Mouse (Mus musculus): ENCODE measurements around the gene Gnptab. TPM values are rescaled to one million over a fixed set of nuclear protein-coding genes. Genes with fewer than 3 reads are reported as not detected.
"Not testable (repeated sequence)": the region's sequence is repeated elsewhere in the genome, so short reads cannot be mapped to it uniquely, and the experiment has no call there.

Gnptab gene
- total RNA-seq, 2 experiments from 2014 or later = 11.9 to 13.5 TPM

GRCm38 (mm10) chr10:88417686-88418085 is 38.8 kb downstream of the Gnptab start:
- DNase-seq = no peak

GRCm38 (mm10) chr10:88420141-88420541 is 41.2 kb downstream of the Gnptab start:
- no peak for DNase-seq

GRCm38 (mm10) chr10:88420655-88421435 is 41.9 kb downstream of the Gnptab start:
- DNase-seq = no peak

DNA sequence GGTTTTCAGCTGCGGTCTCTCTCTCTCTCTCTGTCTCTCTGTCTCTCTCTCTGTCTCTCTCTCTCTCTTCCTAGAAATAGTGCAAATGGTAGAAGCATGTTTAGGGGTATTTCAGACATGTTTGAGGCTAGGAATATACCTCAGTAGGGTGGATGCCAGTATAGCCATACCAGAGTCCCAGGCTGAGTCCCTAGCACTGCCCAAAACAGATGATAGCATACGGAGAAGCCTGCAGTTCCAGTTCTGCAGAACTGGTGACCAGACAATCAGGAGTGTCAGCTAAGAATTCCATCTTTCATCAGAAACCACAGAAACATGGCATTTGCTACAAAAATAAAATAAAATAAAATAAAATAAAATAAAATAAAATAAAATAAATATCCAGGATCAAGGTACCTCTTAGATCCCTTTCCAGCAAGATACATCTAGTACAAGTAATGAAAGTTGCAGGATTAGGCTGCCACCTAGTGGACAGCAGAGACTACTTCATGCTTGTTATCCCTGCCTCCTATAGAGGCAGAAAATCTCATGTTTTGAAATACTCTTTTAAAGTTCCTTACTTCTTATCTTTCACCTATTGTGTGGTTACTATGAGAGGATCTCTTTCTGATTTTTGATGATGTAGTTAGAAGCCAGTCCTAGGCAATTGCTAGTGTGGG is 47.4 kb downstream of the Gnptab start:
- peak; percentile 36 for DNase-seq

DNA sequence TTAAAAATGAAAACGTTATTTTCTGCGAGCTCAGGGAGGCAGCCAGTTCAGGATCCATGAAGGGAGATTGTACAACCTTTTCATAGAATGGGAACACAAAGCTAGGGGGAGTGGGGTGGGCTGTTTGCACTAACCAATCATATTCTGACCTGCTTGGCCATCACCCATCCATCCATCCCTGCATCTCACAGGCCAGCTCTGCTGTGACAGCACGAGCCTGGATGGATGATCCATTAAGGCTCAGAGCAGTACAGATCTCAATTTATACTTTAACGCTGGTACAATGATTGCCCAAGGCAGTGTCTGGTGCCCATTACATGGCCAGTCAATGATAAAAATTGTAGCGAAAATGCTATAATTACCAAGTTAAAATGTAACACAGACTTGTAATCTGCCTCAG is 48.0 kb downstream of the Gnptab start:
- DNase-seq = no peak

GRCm38 (mm10) chr10:88427998-88428397 is 49.1 kb downstream of the Gnptab start:
- no peak for DNase-seq

GRCm38 (mm10) chr10:88441224-88441623 is 62.3 kb downstream of the Gnptab start:
- DNase-seq = no peak

- peak; percentile 47 for DNase-seq
Measured at GRCm38 (mm10) chr10:88451221-88451620, 72.3 kb downstream of the Gnptab start.

DNA sequence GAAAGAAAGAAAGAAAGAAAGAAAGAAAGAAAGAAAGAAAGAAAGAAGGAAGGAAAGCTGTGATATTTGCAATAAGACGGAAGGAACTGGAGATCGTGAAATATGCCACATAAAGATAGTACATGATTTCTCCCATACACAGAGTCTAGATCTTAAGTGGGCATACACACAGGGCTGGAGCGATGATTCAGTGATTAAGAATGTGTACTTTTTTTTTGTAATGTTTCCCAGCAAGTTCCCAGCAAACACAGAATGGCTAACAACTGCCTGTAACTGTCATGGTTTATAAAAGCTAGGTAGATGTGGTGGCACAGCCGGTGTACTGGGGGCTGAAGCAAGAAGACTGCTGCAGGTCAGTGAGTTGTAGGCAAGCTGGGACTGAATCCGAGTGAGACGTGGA is 73.1 kb downstream of the Gnptab start:
- DNase-seq = no peak

DNA sequence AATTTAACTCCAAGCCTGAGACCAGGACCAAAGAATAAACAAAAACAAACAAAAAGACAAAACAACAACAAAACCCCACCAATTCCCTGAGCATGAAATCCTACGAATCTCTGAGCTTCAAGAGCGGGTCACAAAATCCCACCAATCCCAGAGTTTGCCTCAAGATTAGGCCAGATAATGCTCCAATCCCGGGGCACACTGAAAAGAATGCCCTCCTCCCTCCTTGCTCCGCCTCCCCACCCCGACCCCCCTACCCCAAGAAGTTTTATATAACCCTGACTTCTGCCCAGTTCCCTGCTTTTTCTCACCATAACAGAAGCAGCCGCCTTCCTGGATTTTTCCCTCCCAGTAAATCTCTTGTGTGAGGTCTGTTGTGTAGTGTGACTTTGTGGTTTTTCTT is 78.9 kb downstream of the Gnptab start:
- no peak for DNase-seq

- no peak for DNase-seq
Measured at GRCm38 (mm10) chr10:88459502-88459992, 80.6 kb downstream of the Gnptab start, which contains the start of gene Sycp3. Gene Sycp3 (plus strand): TSS chr10:88459569.

DNA sequence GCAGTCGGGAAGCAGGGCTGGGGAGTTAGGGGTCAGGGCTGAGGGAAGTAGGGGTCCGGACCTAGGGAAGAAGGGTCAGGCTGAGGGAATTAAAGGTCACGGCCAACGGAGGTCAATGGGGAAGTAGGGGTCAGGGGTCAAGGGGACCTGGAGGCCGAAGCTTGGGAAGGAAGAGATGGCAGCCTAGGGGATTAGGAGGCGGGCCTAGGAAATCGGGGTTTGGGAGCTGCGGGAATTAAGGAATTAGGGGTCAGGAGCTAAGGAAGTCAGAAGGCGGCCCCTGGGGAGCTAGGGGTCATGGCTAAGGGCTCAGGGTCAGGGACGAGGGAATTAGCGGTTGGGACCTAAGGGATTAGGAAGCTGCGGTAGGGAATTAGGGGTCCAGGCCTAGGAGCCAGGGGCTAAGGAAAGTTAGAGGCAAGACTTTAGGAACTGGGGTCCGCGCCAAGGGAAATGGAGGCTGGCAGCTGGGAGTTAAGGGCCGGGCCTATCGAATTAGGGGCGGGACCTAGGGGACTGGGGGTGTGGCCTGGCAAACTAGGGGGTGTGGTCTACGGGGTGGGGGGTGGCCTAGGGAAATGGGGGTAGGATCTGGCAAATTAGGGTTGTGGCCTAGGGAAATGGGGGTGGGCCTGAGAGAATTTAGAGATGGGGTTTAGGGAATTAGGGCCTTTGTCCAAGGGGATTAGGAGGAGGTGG is 81.3 kb downstream of the Gnptab start:
- no peak for DNase-seq

- not testable (repeated sequence) for DNase-seq
Measured at GRCm38 (mm10) chr10:88482866-88483265, 103.9 kb downstream of the Gnptab start.

DNA sequence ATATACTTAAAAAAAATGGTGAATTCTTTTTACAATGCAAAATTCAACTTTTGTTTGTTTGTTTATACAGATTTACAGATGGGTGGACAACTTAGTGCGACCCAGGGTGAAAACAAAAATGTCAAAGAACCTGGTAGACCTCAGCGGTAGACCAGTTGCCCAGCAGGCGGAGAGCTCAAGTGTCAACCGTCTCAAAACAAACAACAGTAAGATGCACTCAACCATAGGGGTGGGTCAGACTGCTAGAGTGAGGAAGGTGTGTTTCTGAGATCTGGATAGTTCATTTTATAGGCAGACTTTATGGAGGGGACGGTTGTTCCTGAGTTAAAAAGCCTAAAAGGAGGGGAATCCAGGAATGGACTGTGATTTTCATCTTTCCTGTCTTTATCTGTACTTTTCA is 109.7 kb downstream of the Gnptab start:
- DNase-seq = no peak

GRCm38 (mm10) chr10:88491632-88492031 is 112.7 kb downstream of the Gnptab start:
- no peak for DNase-seq

GRCm38 (mm10) chr10:88492658-88493057 is 113.7 kb downstream of the Gnptab start:
- DNase-seq = no peak

DNA sequence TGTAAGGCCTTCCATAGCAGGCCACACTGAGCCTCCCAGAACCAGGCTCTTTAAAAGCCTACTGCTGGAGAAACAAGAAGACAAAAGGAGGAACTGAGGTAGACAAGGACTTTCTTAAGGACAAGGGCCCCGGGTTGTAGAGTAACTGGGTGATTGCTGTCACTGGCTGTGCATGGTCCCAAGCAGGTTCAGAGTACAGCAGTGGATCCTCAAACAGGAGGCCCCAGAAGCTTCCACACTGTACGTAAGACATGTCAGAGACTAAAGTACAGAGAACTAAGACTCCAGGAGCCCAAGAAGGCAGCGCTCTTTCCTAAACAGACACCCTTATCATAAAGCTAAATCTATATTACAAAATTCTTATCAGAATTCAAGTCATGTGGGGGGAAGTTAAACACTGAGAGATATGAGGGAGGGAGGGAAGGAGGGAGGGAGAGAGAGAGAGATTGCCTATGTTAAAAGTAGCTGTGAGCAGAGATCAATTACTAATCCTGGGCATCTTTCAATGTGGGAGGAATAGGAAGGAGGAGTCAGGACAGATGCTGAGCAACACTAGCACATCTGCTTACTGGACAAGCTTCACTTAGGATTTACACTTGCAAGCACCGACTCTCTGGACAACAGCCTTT is 116.1 kb downstream of the Gnptab start:
- no peak for DNase-seq

Other genes with a start within 250 kb of the Gnptab start
- 1 to 10 TPM; 1.7 to 2.1 TPM for gene Parpbp, start 232.2 kb upstream of the Gnptab start, total RNA-seq (2021)
- gene Nup37, start 232.1 kb upstream of the Gnptab start, total RNA-seq (2021) = 1 to 10 TPM; 6.3 to 8.2 TPM
- gene Washc3, start 178.0 kb upstream of the Gnptab start, total RNA-seq (2021) = 10 to 100 TPM; 37.8 to 42.1 TPM
- gene Dram1, start 52 bp upstream of the Gnptab start, total RNA-seq (2021) = 1 to 10 TPM; 2.5 to 2.6 TPM
- gene Sycp3, start 80.4 kb downstream of the Gnptab start, total RNA-seq (2021) = not detected
- 10 to 100 TPM; 37.6 to 44.9 TPM for gene Chpt1, start 124.9 kb downstream of the Gnptab start, total RNA-seq (2021)
- gene Mybpc1, start 226.0 kb downstream of the Gnptab start, total RNA-seq (2021) = 1,000 to 10,000 TPM; 1,127 to 1,330 TPM

Data from gastrocnemius, postnatal 10 days (tissue).